Mouse (Mus musculus) hindbrain, embryonic 15.5 days (tissue): ENCODE measurements around the gene Npas2. TPM values are rescaled to one million over a fixed set of nuclear protein-coding genes. Genes with fewer than 3 reads are reported as not detected.

Experiments used
- ATAC-seq: fragments of 200-750 bp; cut with Nextera tagmentation; 2 replicates; pipeline ENCODE4 v1.8.0; 2017; ENCODE audit warnings: low read depth, moderate number of reproducible peaks, moderate TSS enrichment; ENCODE audit not compliant: low FRiP score
- H3K27ac ChIP-seq: fragments of 300-500 bp; sonication (generic); replicated peaks from 2 replicates; pipeline ENCODE4 v1.5.1; 2015; ENCODE audit warnings: mild to moderate bottlenecking, inconsistent platforms
- H3K27me3 ChIP-seq: fragments of 300-500 bp; sonication (generic); 2 replicates; pipeline ENCODE4 v1.6.1; 2015; ENCODE audit warnings: control low read depth, inconsistent platforms
- H3K36me3 ChIP-seq: fragments of 300-500 bp; sonication (generic); 2 replicates; pipeline ENCODE4 v1.6.1; 2015; ENCODE audit warnings: control low read depth, inconsistent platforms
- H3K4me1 ChIP-seq: fragments of 300-500 bp; sonication (generic); replicated peaks from 2 replicates; pipeline ENCODE4 v1.6.1; 2015; ENCODE audit warnings: control low read depth, inconsistent platforms
- H3K4me2 ChIP-seq: fragments of 300-500 bp; sonication (generic); 2 replicates; pipeline ENCODE4 v1.6.1; 2015; ENCODE audit warnings: moderate library complexity, mild to moderate bottlenecking, inconsistent platforms
- H3K4me3 ChIP-seq: fragments of 300-500 bp; sonication (generic); 2 replicates; pipeline ENCODE4 v1.5.1; 2015; ENCODE audit warnings: mild to moderate bottlenecking, inconsistent platforms
- H3K9ac ChIP-seq: fragments of 300-500 bp; sonication (generic); 2 replicates; pipeline ENCODE4 v1.6.1; 2015; ENCODE audit warnings: inconsistent platforms
- H3K9me3 ChIP-seq: fragments of 300-500 bp; sonication (generic); 2 replicates; pipeline ENCODE4 v1.6.1; 2016; ENCODE audit warnings: control low read depth, inconsistent platforms
- WGBS: fragments of 180-500 bp; shearing (Covaris S2); methylation state at CpG from one replicate; pipeline ENCODE4 v1.1.7; 2015; 5-methylcytosine and 5-hydroxymethylcytosine counted together
- polyA plus RNA-seq: library from polyadenylated mRNA; unstranded; fragments of >200 nt; fragmentation: Nextera tagmentation; extraction: Ambion mirVana; gene quantifications from 2 replicates; pipeline ENCODE4 v1.2.1, GENCODE M21; 2015

The Npas2 gene
- polyA plus RNA-seq, 1 experiment from 2014 or later = 1.2 TPM

GRCm38 (mm10) chr1:39344981-39345600 lies 151.6 kb downstream of the Npas2 start:
- no peak overlapping the region for H3K4me2 ChIP-seq
- no peak overlapping the region for H3K27ac ChIP-seq
- H3K4me1 ChIP-seq = no peaks in the 10 kb centered on the region
- no peaks in the 10 kb centered on the region for H3K36me3 ChIP-seq
- whole genome bisulfite sequencing = 68% methylated on average over 21 of the region's 21 CpGs
- no peak overlapping the region for H3K4me3 ChIP-seq
- no peaks in the 10 kb centered on the region for H3K27me3 ChIP-seq
- H3K9me3 ChIP-seq = no peaks in the 10 kb centered on the region
- ATAC-seq = no peak
- no peak overlapping the region for H3K9ac ChIP-seq

DNA sequence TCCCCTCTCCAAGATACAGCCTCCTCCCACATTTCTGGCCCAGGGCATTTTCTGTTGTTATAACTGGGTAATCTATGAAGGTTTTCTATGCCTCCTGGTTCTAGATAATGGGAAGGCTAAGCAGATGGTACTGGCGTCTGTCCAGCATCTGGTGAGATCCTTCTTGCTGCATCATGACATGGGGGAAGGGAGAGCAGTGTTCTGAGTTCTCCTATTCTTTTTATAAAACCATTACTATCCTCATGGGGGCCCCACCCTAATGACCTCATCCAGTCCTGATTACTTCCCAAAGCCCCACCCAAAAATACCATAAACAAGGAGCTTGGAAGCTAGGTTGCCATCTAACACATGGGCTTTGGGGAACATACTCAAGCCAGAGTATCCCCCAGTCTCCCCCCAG lies 155.5 kb downstream of the Npas2 start:
- H3K27ac ChIP-seq = no peak overlapping the region
- no peak overlapping the region for H3K4me3 ChIP-seq
- H3K36me3 ChIP-seq = no peaks in the 10 kb centered on the region
- no peak overlapping the region for H3K4me2 ChIP-seq
- H3K9me3 ChIP-seq = no peaks in the 10 kb centered on the region
- no peaks in the 10 kb centered on the region for H3K27me3 ChIP-seq
- H3K4me1 ChIP-seq = no peaks in the 10 kb centered on the region
- 85% methylated on average over 1 of the region's 1 CpGs for WGBS
- H3K9ac ChIP-seq = no peak overlapping the region
- no peak for ATAC-seq

GRCm38 (mm10) chr1:39349427-39349826 lies 155.9 kb downstream of the Npas2 start:
- no peaks in the 10 kb centered on the region for H3K9me3 ChIP-seq
- ATAC-seq = no peak
- H3K4me2 ChIP-seq = no peak overlapping the region
- no peaks in the 10 kb centered on the region for H3K27me3 ChIP-seq
- H3K9ac ChIP-seq = no peak overlapping the region
- WGBS = 85% methylated on average over 7 of the region's 7 CpGs
- no peaks in the 10 kb centered on the region for H3K36me3 ChIP-seq
- no peak overlapping the region for H3K4me3 ChIP-seq
- H3K4me1 ChIP-seq = no peaks in the 10 kb centered on the region
- no peak overlapping the region for H3K27ac ChIP-seq

DNA sequence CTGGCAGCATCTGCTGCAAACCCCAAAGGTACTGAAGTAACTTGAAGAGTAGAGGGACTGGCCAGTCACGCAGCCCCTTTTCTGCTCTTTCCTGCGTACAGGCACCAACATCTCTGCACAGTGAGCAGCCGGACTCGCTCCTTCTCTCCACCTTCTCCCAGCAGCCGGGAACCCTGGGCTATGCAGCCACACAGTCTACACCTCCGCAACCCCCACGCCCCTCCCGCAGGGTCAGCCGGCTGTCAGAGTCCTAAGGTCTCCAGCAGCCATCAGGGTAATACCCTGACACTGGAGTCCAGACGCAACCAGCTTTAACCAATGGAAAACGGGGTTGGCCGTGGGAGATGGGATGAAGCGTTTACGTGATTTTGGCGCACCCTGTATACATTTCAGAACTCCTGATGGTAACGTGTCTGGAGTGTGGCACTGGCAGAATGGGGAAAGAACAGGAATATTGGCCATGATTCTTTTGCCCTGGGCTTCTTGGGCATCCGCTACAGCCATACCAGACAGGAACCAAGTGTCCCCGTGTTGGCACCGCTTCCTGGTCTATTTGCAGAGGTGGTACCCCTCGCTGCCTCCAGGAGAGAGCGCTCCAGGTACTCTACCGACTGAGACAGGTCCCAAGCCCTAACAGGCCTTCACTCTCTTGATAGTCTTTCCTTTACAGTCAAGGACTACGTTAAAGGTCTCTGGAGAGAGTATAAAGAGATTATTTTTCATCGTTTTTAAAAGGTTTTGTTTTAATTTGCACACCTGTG lies 168.4 kb downstream of the Npas2 start:
- Histone ChIP-seq H3K4me1 (peaks cover 6% of the 10 kb centered on the region), H3K9ac (no peak overlapping the region), H3K27me3 (no peaks in the 10 kb centered on the region), H3K36me3 (no peaks in the 10 kb centered on the region), H3K4me3 (peak overlapping the region; percentile 10), H3K4me2 (peak overlapping the region; percentile 44), H3K27ac (no peak overlapping the region), H3K9me3 (no peaks in the 10 kb centered on the region)
- WGBS = 33% methylated on average over 24 of the region's 24 CpGs
- ATAC-seq = 0 out of 2 replicates have a peak, but pooled peaks have one; percentile 36

DNA sequence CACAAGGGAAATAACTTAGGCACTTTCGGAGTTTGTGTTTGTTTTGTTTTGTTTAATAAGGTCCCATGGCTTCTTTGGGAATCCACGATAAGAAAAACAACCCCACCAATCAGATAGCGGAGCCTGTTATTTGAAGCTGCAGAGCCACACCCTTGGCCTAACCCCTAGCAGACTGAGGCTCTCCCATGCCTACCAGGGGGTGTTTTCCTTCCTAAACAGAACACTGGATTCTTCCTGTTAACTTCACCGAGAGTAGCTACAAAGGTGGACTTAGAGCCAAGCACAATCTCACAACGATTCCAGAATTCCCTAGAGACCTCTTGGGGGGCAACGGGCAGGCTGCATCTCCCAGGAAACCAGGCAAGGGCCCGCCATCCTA lies 169.0 kb downstream of the Npas2 start:
- Histone ChIP-seq H3K27ac (no peak overlapping the region), H3K9me3 (no peaks in the 10 kb centered on the region), H3K36me3 (no peaks in the 10 kb centered on the region), H3K4me3 (no peak overlapping the region), H3K4me1 (peaks cover 9% of the 10 kb centered on the region), H3K27me3 (no peaks in the 10 kb centered on the region), H3K4me2 (no peak overlapping the region), H3K9ac (no peak overlapping the region)
- no peak for ATAC-seq
- WGBS = 59% methylated on average over 7 of the region's 7 CpGs

GRCm38 (mm10) chr1:39365562-39365961 lies 172.0 kb downstream of the Npas2 start:
- Histone ChIP-seq H3K4me3 (no peak overlapping the region), H3K4me1 (peaks cover 23% of the 10 kb centered on the region), H3K9ac (no peak overlapping the region), H3K36me3 (peaks cover 8% of the 10 kb centered on the region), H3K4me2 (no peak overlapping the region), H3K27me3 (no peaks in the 10 kb centered on the region), H3K27ac (no peak overlapping the region), H3K9me3 (no peaks in the 10 kb centered on the region)
- ATAC-seq = no peak
- 80% methylated on average over 1 of the region's 1 CpGs for WGBS

DNA sequence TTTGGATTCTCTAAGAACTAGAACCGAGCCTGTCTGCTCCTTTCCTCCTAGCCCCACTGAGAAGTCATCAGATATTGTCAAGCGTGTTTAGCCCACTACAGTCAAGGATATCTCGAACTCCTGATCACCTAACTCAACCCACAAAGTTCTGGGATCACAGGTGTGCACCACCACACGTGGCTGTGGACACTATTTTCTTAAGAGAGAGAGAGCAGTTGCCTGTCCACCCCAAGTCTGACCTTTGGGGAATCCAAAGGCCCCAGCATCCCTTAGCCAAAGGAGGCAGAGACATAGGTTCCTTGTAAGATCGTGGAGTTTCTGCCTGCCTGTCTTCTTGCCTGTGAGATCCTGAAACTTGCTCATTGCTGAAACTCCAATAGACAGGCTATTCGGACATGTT lies 173.5 kb downstream of the Npas2 start:
- peaks cover 22% of the 10 kb centered on the region for H3K4me1 ChIP-seq
- peak overlapping the region; percentile 67 for H3K4me3 ChIP-seq
- peaks cover 23% of the 10 kb centered on the region for H3K36me3 ChIP-seq
- H3K27ac ChIP-seq = peak overlapping the region; percentile 68
- peak; percentile 13; the same call in 1 of the 2 replicates for ATAC-seq
- peak overlapping the region; percentile 58 for H3K4me2 ChIP-seq
- H3K9me3 ChIP-seq = no peaks in the 10 kb centered on the region
- H3K27me3 ChIP-seq = no peaks in the 10 kb centered on the region
- WGBS = 22% methylated on average over 6 of the region's 6 CpGs
- H3K9ac ChIP-seq = peak overlapping the region; percentile 38

- H3K27ac ChIP-seq = peak within 1 kb of the TSS; percentile 93
- H3K9me3 ChIP-seq = no peaks in the 10 kb centered on the region
- peaks cover 30% of the 10 kb centered on the region for H3K36me3 ChIP-seq
- peak within 1 kb of the TSS; percentile 83 for H3K9ac ChIP-seq
- H3K4me1 ChIP-seq = peaks cover 21% of the 10 kb centered on the region
- peak within 1 kb of the TSS; percentile 77 for H3K4me2 ChIP-seq
- ATAC-seq = peak; percentile 99
- WGBS = under 1% methylated on average over 62 of the region's 62 CpGs
- no peaks in the 10 kb centered on the region for H3K27me3 ChIP-seq
- peak within 1 kb of the TSS; percentile 67 for H3K4me3 ChIP-seq
Measured at GRCm38 (mm10) chr1:39367601-39368266, 174.2 kb downstream of the Npas2 start, which contains the start of gene Rpl31. TSS of gene Rpl31 (plus strand) at chr1:39367842.

- under 1% methylated on average over 34 of the region's 34 CpGs for WGBS
- H3K36me3 ChIP-seq = peaks cover 35% of the 10 kb centered on the region
- H3K27ac ChIP-seq = peak overlapping the region; percentile 93
- H3K4me3 ChIP-seq = peak overlapping the region; percentile 67
- peak overlapping the region; percentile 83 for H3K9ac ChIP-seq
- peak; percentile 47 for ATAC-seq
- no peaks in the 10 kb centered on the region for H3K9me3 ChIP-seq
- peak overlapping the region; percentile 77 for H3K4me2 ChIP-seq
- no peaks in the 10 kb centered on the region for H3K27me3 ChIP-seq
- H3K4me1 ChIP-seq = peaks cover 21% of the 10 kb centered on the region
Measured at GRCm38 (mm10) chr1:39368267-39368841, 174.8 kb downstream of the Npas2 start.

GRCm38 (mm10) chr1:39370431-39370830 lies 176.9 kb downstream of the Npas2 start:
- H3K4me2 ChIP-seq = no peak overlapping the region
- no peak for ATAC-seq
- 93% methylated on average over 6 of the region's 6 CpGs for WGBS
- H3K27ac ChIP-seq = no peak overlapping the region
- H3K36me3 ChIP-seq = peaks cover 47% of the 10 kb centered on the region
- no peak overlapping the region for H3K9ac ChIP-seq
- H3K27me3 ChIP-seq = no peaks in the 10 kb centered on the region
- no peaks in the 10 kb centered on the region for H3K9me3 ChIP-seq
- H3K4me3 ChIP-seq = no peak overlapping the region
- peaks cover 21% of the 10 kb centered on the region for H3K4me1 ChIP-seq

DNA sequence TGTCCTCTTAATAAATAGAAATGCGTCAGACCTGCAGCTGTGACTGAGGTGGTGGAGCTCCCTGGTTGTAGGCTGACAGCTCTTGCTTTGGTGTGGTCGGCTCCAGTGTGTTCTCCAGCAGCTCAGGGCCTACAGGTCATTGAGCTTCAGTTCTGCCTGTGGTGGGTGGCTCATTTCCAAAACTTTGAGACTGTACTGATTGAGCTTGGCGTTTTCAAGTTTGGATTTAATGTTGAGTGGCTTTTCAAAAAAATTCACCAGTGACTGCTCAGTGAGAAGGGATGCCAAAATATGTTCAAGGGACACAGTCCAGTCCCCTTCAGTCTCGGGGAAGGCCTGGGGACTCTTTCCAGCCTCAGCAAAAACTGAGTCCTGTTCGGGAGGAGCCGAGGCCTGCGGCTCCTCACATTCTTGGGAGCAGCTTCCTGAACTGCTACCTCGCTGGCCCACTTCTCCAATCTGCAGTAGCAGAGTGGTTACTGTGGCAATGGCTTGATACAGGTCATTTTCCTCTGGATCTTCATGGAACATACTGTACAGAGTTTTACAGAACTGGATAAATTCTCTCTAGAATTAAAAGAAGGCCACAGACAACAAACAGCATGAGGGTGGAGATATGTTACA lies 178.8 kb downstream of the Npas2 start:
- H3K4me2 ChIP-seq = no peak overlapping the region
- H3K9ac ChIP-seq = no peak overlapping the region
- 82% methylated on average over 8 of the region's 8 CpGs for WGBS
- no peak for ATAC-seq
- no peaks in the 10 kb centered on the region for H3K27me3 ChIP-seq
- no peaks in the 10 kb centered on the region for H3K9me3 ChIP-seq
- H3K4me1 ChIP-seq = peaks cover 14% of the 10 kb centered on the region
- H3K27ac ChIP-seq = no peak overlapping the region
- H3K36me3 ChIP-seq = peaks cover 52% of the 10 kb centered on the region
- H3K4me3 ChIP-seq = no peak overlapping the region
